Mouse (Mus musculus): ENCODE measurements around the gene Fgfr2. TPM values are rescaled to one million over a fixed set of nuclear protein-coding genes. Genes with fewer than 3 reads are reported as not detected.

Fgfr2 gene
- polyA plus RNA-seq, 1 experiment from 2014 or later, result 11.4 TPM

GRCm38 (mm10) chr7:131007221-131007620 is 2115.9 kb downstream of the Fgfr2 start:
- no peaks in the 10 kb centered on the region for H3K36me3 ChIP-seq (ENCODE audit: control insufficient read depth, insufficient read depth)
- no peaks in the 10 kb centered on the region for H3K9me3 ChIP-seq (replicated peaks; ENCODE audit: control insufficient read depth, low read length)
- H3K27me3 ChIP-seq (ENCODE audit: control insufficient read depth, insufficient read depth, low read depth, low read length), result no peaks in the 10 kb centered on the region
- H3K4me2 ChIP-seq (ENCODE audit: low read depth, low read length), result no peak overlapping the region
- ATAC-seq (ENCODE audit: low read depth), result no peak
- H3K4me3 ChIP-seq (ENCODE audit: low read depth, low read length), result no peak overlapping the region
- H3K4me1 ChIP-seq (ENCODE audit: control insufficient read depth, low read depth, low read length), result no peaks in the 10 kb centered on the region
- H3K27ac ChIP-seq (ENCODE audit: low read length), result no peak overlapping the region
- H3K9ac ChIP-seq (ENCODE audit: low read depth, low read length), result no peak overlapping the region
- WGBS (ENCODE audit: insufficient replicate concordance), result 90% methylated on average over 2 of the region's 2 CpGs

GRCm38 (mm10) chr7:131004071-131004470 is 2119.1 kb downstream of the Fgfr2 start:
- WGBS (ENCODE audit: insufficient replicate concordance), result 64% methylated on average over 5 of the region's 5 CpGs
- no peak for ATAC-seq (ENCODE audit: low read depth)
- no peak overlapping the region for H3K4me2 ChIP-seq (ENCODE audit: low read depth, low read length)
- no peak overlapping the region for H3K9ac ChIP-seq (ENCODE audit: low read depth, low read length)
- no peaks in the 10 kb centered on the region for H3K4me1 ChIP-seq (ENCODE audit: control insufficient read depth, low read depth, low read length)
- no peaks in the 10 kb centered on the region for H3K9me3 ChIP-seq (replicated peaks; ENCODE audit: control insufficient read depth, low read length)
- H3K27me3 ChIP-seq (ENCODE audit: control insufficient read depth, insufficient read depth, low read depth, low read length), result no peaks in the 10 kb centered on the region
- no peaks in the 10 kb centered on the region for H3K36me3 ChIP-seq (ENCODE audit: control insufficient read depth, insufficient read depth)
- H3K27ac ChIP-seq (ENCODE audit: low read length), result no peak overlapping the region
- H3K4me3 ChIP-seq (ENCODE audit: low read depth, low read length), result no peak overlapping the region

GRCm38 (mm10) chr7:131001976-131002726 is 2121.0 kb downstream of the Fgfr2 start:
- H3K27me3 ChIP-seq (ENCODE audit: control insufficient read depth, insufficient read depth, low read depth, low read length), result no peaks in the 10 kb centered on the region
- no peaks in the 10 kb centered on the region for H3K9me3 ChIP-seq (replicated peaks; ENCODE audit: control insufficient read depth, low read length)
- WGBS (ENCODE audit: insufficient replicate concordance), result 59% methylated on average over 12 of the region's 12 CpGs
- H3K36me3 ChIP-seq (ENCODE audit: control insufficient read depth, insufficient read depth), result no peaks in the 10 kb centered on the region
- no peak overlapping the region for H3K9ac ChIP-seq (ENCODE audit: low read depth, low read length)
- no peaks in the 10 kb centered on the region for H3K4me1 ChIP-seq (ENCODE audit: control insufficient read depth, low read depth, low read length)
- no peak overlapping the region for H3K27ac ChIP-seq (ENCODE audit: low read length)
- no peak for ATAC-seq (ENCODE audit: low read depth)
- H3K4me3 ChIP-seq (ENCODE audit: low read depth, low read length), result no peak overlapping the region
- no peak overlapping the region for H3K4me2 ChIP-seq (ENCODE audit: low read depth, low read length)

GRCm38 (mm10) chr7:130993907-130994306 is 2129.2 kb downstream of the Fgfr2 start:
- Histone ChIP-seq H3K36me3 (ENCODE audit: control insufficient read depth, insufficient read depth) (no peaks in the 10 kb centered on the region), H3K4me1 (ENCODE audit: control insufficient read depth, low read depth, low read length) (no peaks in the 10 kb centered on the region), H3K27me3 (ENCODE audit: control insufficient read depth, insufficient read depth, low read depth, low read length) (no peaks in the 10 kb centered on the region), H3K9ac (ENCODE audit: low read depth, low read length) (no peak overlapping the region), H3K9me3 (replicated peaks; ENCODE audit: control insufficient read depth, low read length) (no peaks in the 10 kb centered on the region), H3K4me2 (ENCODE audit: low read depth, low read length) (no peak overlapping the region), H3K27ac (ENCODE audit: low read length) (no peak overlapping the region), H3K4me3 (ENCODE audit: low read depth, low read length) (no peak overlapping the region)
- 45% methylated on average over 8 of the region's 8 CpGs for WGBS (ENCODE audit: insufficient replicate concordance)
- no peak for ATAC-seq (ENCODE audit: low read depth)

- H3K27me3 ChIP-seq (ENCODE audit: control insufficient read depth, insufficient read depth, low read depth, low read length), result no peaks in the 10 kb centered on the region
- H3K27ac ChIP-seq (ENCODE audit: low read length), result no peak overlapping the region
- no peaks in the 10 kb centered on the region for H3K36me3 ChIP-seq (ENCODE audit: control insufficient read depth, insufficient read depth)
- H3K9ac ChIP-seq (ENCODE audit: low read depth, low read length), result no peak overlapping the region
- H3K4me3 ChIP-seq (ENCODE audit: low read depth, low read length), result no peak overlapping the region
- H3K4me2 ChIP-seq (ENCODE audit: low read depth, low read length), result no peak overlapping the region
- no peaks in the 10 kb centered on the region for H3K9me3 ChIP-seq (replicated peaks; ENCODE audit: control insufficient read depth, low read length)
- no peak for ATAC-seq (ENCODE audit: low read depth)
- WGBS (ENCODE audit: insufficient replicate concordance), result 69% methylated on average over 13 of the region's 13 CpGs
- no peaks in the 10 kb centered on the region for H3K4me1 ChIP-seq (ENCODE audit: control insufficient read depth, low read depth, low read length)
Measured at GRCm38 (mm10) chr7:130991174-130991789, 2131.9 kb downstream of the Fgfr2 start.

- Histone ChIP-seq H3K9ac (ENCODE audit: low read depth, low read length) (no peak overlapping the region), H3K4me3 (ENCODE audit: low read depth, low read length) (no peak overlapping the region), H3K27ac (ENCODE audit: low read length) (no peak overlapping the region), H3K4me2 (ENCODE audit: low read depth, low read length) (no peak overlapping the region), H3K4me1 (ENCODE audit: control insufficient read depth, low read depth, low read length) (no peaks in the 10 kb centered on the region), H3K9me3 (replicated peaks; ENCODE audit: control insufficient read depth, low read length) (no peaks in the 10 kb centered on the region), H3K36me3 (ENCODE audit: control insufficient read depth, insufficient read depth) (no peaks in the 10 kb centered on the region), H3K27me3 (ENCODE audit: control insufficient read depth, insufficient read depth, low read depth, low read length) (no peaks in the 10 kb centered on the region)
- WGBS (ENCODE audit: insufficient replicate concordance), result 36% methylated on average over 3 of the region's 3 CpGs
- no peak for ATAC-seq (ENCODE audit: low read depth)
Measured at GRCm38 (mm10) chr7:130989371-130989770, 2133.8 kb downstream of the Fgfr2 start.

- 54% methylated on average over 5 of the region's 5 CpGs for WGBS (ENCODE audit: insufficient replicate concordance)
- ATAC-seq (ENCODE audit: low read depth), result no peak
- H3K4me1 ChIP-seq (ENCODE audit: control insufficient read depth, low read depth, low read length), result no peaks in the 10 kb centered on the region
Measured at GRCm38 (mm10) chr7:130988146-130988545, 2135.0 kb downstream of the Fgfr2 start.

GRCm38 (mm10) chr7:130985716-130986115 is 2137.4 kb downstream of the Fgfr2 start:
- ATAC-seq (ENCODE audit: low read depth), result no peak
- Histone ChIP-seq H3K4me2 (ENCODE audit: low read depth, low read length) (no peak overlapping the region), H3K4me1 (ENCODE audit: control insufficient read depth, low read depth, low read length) (no peaks in the 10 kb centered on the region), H3K9me3 (replicated peaks; ENCODE audit: control insufficient read depth, low read length) (no peaks in the 10 kb centered on the region), H3K4me3 (ENCODE audit: low read depth, low read length) (no peak overlapping the region), H3K9ac (ENCODE audit: low read depth, low read length) (no peak overlapping the region), H3K36me3 (ENCODE audit: control insufficient read depth, insufficient read depth) (no peaks in the 10 kb centered on the region), H3K27ac (ENCODE audit: low read length) (no peak overlapping the region), H3K27me3 (ENCODE audit: control insufficient read depth, insufficient read depth, low read depth, low read length) (no peaks in the 10 kb centered on the region)
- 47% methylated on average over 3 of the region's 3 CpGs for WGBS (ENCODE audit: insufficient replicate concordance)

More at GRCm38 (mm10) chr7:130988146-130988545, 2135.0 kb downstream of the Fgfr2 start:
- Histone ChIP-seq H3K36me3 (ENCODE audit: control insufficient read depth, insufficient read depth) (no peaks in the 10 kb centered on the region), H3K9me3 (replicated peaks; ENCODE audit: control insufficient read depth, low read length) (no peaks in the 10 kb centered on the region), H3K4me3 (ENCODE audit: low read depth, low read length) (no peak overlapping the region), H3K27me3 (ENCODE audit: control insufficient read depth, insufficient read depth, low read depth, low read length) (no peaks in the 10 kb centered on the region), H3K4me2 (ENCODE audit: low read depth, low read length) (no peak overlapping the region), H3K9ac (ENCODE audit: low read depth, low read length) (no peak overlapping the region), H3K27ac (ENCODE audit: low read length) (no peak overlapping the region)

GRCm38 (mm10) chr7:130985193-130985592 is 2138.0 kb downstream of the Fgfr2 start:
- ATAC-seq (ENCODE audit: low read depth), result no peak
- 66% methylated on average over 12 of the region's 12 CpGs for WGBS (ENCODE audit: insufficient replicate concordance)

More at GRCm38 (mm10) chr7:130985193-130985592, 2138.0 kb downstream of the Fgfr2 start:
- no peaks in the 10 kb centered on the region for H3K36me3 ChIP-seq (ENCODE audit: control insufficient read depth, insufficient read depth)
- no peak overlapping the region for H3K9ac ChIP-seq (ENCODE audit: low read depth, low read length)
- no peak overlapping the region for H3K27ac ChIP-seq (ENCODE audit: low read length)
- H3K4me1 ChIP-seq (ENCODE audit: control insufficient read depth, low read depth, low read length), result no peaks in the 10 kb centered on the region
- no peak overlapping the region for H3K4me3 ChIP-seq (ENCODE audit: low read depth, low read length)
- H3K4me2 ChIP-seq (ENCODE audit: low read depth, low read length), result no peak overlapping the region
- no peaks in the 10 kb centered on the region for H3K27me3 ChIP-seq (ENCODE audit: control insufficient read depth, insufficient read depth, low read depth, low read length)
- no peaks in the 10 kb centered on the region for H3K9me3 ChIP-seq (replicated peaks; ENCODE audit: control insufficient read depth, low read length)
